Mouse (Mus musculus): ENCODE data around the gene C5ar2.

Gene C5ar2

DNA sequence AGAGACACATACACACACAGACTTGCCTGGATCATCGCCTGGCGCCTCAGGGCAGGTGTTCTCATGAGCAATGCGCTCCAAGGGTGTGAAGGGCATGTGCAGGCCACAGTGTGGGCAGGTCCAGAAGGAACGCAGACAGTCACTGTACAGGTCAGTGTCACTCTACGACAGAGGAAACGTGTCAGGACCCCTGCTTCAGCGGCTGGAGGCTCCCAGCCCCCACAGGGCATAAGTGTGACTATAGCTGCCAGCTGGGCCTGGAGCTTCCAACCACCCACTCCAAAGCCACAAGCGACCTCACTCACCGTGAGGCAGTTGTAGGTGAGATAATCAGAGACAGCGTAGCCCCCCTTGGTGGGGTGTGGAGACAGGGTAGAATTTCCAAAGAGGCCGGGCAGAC lies 45.4 kb downstream of the C5ar2 start:
- DNase-seq (ENCODE audit: low read depth, low spot score): no peak

DNA sequence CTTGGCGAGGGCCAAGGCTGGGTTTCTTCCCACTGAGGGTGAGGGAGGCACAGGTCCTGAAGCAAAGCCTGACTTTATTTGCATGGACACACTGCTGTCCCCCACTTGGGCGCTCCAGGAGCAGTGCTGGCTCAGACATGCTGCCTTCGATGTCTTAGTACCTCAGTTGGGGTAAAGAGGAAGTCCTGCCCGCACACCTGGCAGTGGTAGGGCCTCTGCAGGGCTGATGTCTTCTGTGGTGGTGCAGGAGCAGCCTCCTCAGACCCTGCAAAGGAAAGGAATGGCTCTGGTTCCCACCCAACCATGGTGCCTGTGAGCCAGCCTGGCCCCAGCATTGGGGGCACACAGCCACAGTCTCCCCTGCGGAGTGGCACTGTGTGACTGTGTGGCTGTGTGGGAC lies 46.8 kb downstream of the C5ar2 start:
- DNase-seq (ENCODE audit: low read depth, low spot score): peak; percentile 88

DNA sequence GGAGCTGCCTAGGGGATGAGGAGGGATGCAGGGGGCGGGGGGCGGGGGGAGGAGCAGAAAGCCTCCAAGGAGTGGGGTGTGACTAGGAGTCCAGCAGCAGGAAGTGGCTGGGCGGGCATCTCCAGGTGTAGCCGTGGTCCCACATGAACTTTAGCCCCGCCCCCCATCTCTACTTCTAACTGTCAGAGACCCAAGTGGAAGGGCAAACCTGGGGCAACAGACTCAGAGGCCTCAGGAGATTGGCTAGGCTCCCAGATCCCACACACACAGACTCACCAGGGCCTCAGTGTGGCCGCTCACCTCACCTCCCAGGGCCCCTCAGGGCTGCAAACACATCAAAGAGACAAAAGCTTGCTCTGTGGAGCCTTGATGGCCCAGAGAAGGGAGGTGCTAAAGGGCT lies 47.3 kb downstream of the C5ar2 start:
- DNase-seq (ENCODE audit: low read depth, low spot score): peak; percentile 68

DNA sequence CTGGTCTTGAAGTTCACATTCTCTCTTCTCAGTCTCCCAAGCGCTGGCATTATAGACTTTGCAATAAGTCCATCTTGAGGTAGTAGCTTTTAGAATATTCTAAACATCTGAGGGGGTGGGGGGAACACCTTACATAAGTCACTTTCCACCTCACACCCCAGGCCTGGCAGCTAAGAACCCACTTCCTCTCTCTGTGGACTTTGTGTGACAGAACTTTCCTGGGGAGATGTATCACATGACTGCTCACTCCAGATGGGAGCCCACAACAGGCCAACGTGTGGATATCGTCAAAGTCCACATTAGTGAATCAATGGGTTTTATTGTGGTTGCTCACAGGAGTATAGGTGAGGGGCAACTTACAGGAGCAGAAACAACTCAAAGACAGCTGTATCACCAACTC lies 50.3 kb downstream of the C5ar2 start:
- no peak for DNase-seq (ENCODE audit: low read depth, low spot score)

DNA sequence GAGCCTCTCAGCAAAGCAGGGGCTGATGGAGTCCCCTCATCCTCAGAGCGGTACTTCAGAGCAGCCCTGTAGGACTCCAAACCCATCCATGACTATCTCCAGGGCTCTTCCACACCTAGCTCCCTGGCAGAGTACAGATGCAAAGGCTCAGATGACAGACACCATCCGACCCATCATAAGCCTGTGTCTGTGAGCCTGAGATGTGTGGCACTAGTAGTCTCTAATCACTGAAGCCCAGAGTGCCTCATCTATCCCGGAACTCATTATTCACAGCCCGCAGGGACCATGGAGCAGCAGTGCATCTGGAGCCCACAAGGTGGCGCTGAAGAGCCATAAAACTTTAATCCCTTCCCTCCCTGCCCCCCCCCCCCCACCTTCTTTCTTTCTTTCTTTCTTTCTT lies 51.6 kb downstream of the C5ar2 start:
- peak; percentile 66 for DNase-seq (ENCODE audit: low read depth, low spot score)

DNA sequence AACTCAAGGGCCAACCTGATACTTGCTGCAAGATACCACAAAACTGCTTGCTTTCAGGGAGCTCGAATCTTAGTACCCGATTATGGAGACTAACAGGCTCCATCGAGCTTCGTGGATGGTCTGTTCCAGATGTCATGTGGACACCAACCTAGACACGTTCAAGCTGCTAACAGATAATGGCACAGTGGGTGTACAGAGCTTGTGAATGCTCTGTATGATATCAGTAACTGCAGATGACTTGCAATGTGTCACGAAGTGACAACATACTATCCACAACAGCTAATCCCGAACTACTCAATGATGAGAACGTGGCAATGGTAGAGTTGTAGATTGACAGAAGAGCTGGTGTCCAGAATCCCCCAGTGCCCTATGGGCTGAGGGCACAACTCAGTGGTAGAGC lies 56.5 kb downstream of the C5ar2 start:
- DNase-seq (ENCODE audit: low read depth, low spot score): no peak
